Mouse (Mus musculus) heart, embryonic 10.5 days (tissue): Measurements from ENCODE around the gene Anapc4. TPM values are rescaled to one million over a fixed set of nuclear protein-coding genes. Genes with fewer than 3 reads are reported as not detected.

Experiments
- DNase-seq: peaks from one replicate; pipeline ENCODE4 v3.0.0-alpha.2; 2017; ENCODE audit warnings: low spot score
- H3K27ac ChIP-seq: fragments of 300-500 bp; sonication (generic); 2 replicates; pipeline ENCODE4 v1.5.1; 2016; ENCODE audit warnings: mild to moderate bottlenecking
- H3K27me3 ChIP-seq: fragments of 300-500 bp; sonication (generic); 2 replicates; pipeline ENCODE4 v1.6.1; 2016; ENCODE audit warnings: mild to moderate bottlenecking; ENCODE audit not compliant: poor library complexity, insufficient read depth, severe bottlenecking
- H3K36me3 ChIP-seq: fragments of 300-500 bp; sonication (generic); 2 replicates; pipeline ENCODE4 v1.6.1; 2016; ENCODE audit warnings: mild to moderate bottlenecking, moderate library complexity
- H3K4me1 ChIP-seq: fragments of 300-500 bp; sonication (generic); 2 replicates; pipeline ENCODE4 v1.6.1; 2016; ENCODE audit warnings: mild to moderate bottlenecking
- H3K4me3 ChIP-seq: fragments of 300-500 bp; sonication (generic); 2 replicates; pipeline ENCODE4 v1.5.1; 2016; ENCODE audit warnings: mild to moderate bottlenecking, moderate library complexity
- H3K9me3 ChIP-seq: fragments of 300-500 bp; sonication (generic); 2 replicates; pipeline ENCODE4 v1.6.1; 2016; ENCODE audit warnings: mild to moderate bottlenecking, moderate library complexity
- WGBS: fragments of 180-500 bp; shearing (Covaris S2); methylation state at CpG from one replicate; pipeline ENCODE4 v1.1.7; 2016; 5-methylcytosine and 5-hydroxymethylcytosine counted together
- polyA plus RNA-seq: library from polyadenylated mRNA; unstranded; fragments of >200 nt; fragmentation: Nextera tagmentation; extraction: Ambion mirVana; gene quantifications from 2 replicates; pipeline ENCODE4 v1.2.1, GENCODE M21; 2016

Gene Anapc4
- polyA plus RNA-seq, 1 experiment from 2014 or later, result 97.0 TPM

DNA sequence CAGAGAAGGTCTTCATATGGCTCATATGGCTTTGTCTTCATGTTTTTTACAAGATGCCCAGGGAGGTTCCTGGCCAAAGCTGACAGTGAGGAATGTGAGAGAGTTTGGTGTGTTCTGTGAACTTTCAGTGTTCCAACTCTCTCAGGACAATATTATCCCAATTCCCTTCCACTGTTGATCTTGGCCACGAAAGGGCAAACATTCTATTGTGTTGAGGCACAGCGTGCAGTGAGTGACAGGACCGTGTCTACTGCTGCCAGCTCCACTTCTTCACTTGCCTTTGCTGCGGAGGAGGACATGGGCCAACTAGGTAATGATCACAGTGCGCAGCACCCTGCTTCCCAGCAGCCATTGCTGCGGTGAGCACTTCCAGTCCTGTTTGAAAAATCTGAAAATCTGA is 82.4 kb downstream of the Anapc4 start:
- H3K4me1 ChIP-seq, result no peaks in the 10 kb centered on the region
- no peaks in the 10 kb centered on the region for H3K27me3 ChIP-seq
- no peaks in the 10 kb centered on the region for H3K36me3 ChIP-seq
- no peak for DNase-seq
- WGBS, result 78% methylated on average over 6 of the region's 6 CpGs
- no peaks in the 10 kb centered on the region for H3K9me3 ChIP-seq
- no peak overlapping the region for H3K27ac ChIP-seq
- no peak overlapping the region for H3K4me3 ChIP-seq

Other genes with a start within 250 kb of the Anapc4 start
- 7.1 and 8.7 TPM in 2 replicates for gene Sepsecs, start 164.3 kb upstream of the Anapc4 start, polyA plus RNA-seq
- gene Pi4k2b, start 92.4 kb upstream of the Anapc4 start, polyA plus RNA-seq, result 9.8 and 14.4 TPM in 2 replicates
- gene Zcchc4, start 58.6 kb upstream of the Anapc4 start, polyA plus RNA-seq, result 13.2 and 14.7 TPM in 2 replicates
- not detected in 2 replicates for gene Slc34a2, start 204.1 kb downstream of the Anapc4 start, polyA plus RNA-seq